Mouse (Mus musculus): Measurements from ENCODE around the gene F8.
A peak's percentile ranks its signal among the peaks of the same experiment; 100 is the strongest.

Gene F8

GRCm38 (mm10) chrX:75138182-75138581 is 244.2 kb downstream of the F8 start:
- no peak for DNase-seq (ENCODE audit: low read depth, low spot score)

DNA sequence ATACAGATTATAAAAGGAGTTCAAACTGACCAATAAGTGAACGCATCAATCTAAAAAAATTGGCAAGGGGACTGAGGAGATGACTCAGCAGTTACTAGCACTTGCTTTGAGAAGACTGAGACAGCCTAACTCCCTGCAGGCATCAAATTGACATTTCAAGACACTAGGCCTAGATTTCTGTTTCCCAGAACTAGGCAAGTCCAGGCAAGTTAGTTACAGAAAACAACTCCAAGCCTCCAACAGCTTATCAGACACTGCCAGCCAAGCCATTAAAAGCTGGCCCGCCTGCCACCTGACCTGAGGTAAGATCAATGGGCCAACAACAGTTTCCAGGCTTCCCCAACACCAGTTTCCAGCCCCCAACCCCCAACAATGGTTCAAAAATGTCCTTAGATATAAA is 244.7 kb downstream of the F8 start:
- DNase-seq (ENCODE audit: low read depth, low spot score): no peak

- DNase-seq (ENCODE audit: low read depth, low spot score): no peak
Measured at GRCm38 (mm10) chrX:75136938-75137337, 245.5 kb downstream of the F8 start.

- peak; percentile 86 for DNase-seq (ENCODE audit: low read depth, low spot score)
Measured at GRCm38 (mm10) chrX:75130467-75131160, 251.8 kb downstream of the F8 start, which contains the start of gene Mpp1. Gene Mpp1, minus strand, starts transcription at chrX:75131016.

GRCm38 (mm10) chrX:75129474-75129873 is 252.9 kb downstream of the F8 start:
- no peak for DNase-seq (ENCODE audit: low read depth, low spot score)

GRCm38 (mm10) chrX:75128333-75128980 is 254.0 kb downstream of the F8 start:
- peak; percentile 6 for DNase-seq (ENCODE audit: low read depth, low spot score)

DNA sequence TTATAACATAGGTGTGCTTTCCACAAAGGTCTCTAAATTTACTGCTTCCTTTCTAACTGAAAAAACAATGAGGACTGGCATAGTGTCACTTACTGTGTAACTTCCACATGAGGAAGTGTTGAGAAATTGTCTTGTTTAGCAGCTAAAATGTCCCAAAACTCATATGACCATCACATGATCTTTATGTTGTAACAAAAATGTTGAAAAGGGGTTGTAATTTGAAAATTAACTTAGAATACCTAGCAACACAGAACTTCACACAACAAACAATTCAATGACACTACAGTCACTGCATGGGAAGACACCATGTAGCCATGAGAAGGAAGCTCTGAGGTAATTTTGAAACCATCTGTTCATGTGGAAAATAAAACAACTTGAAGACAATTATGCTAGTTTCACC is 255.5 kb downstream of the F8 start:
- DNase-seq (ENCODE audit: low read depth, low spot score): no peak

GRCm38 (mm10) chrX:75125606-75126005 is 256.8 kb downstream of the F8 start:
- no peak for DNase-seq (ENCODE audit: low read depth, low spot score)
